Mouse (Mus musculus): ENCODE data around the gene Ankrd36. TPM values are rescaled to one million over a fixed set of nuclear protein-coding genes. Genes with fewer than 3 reads are reported as not detected.
A peak's percentile ranks its signal among the peaks of the same experiment; 100 is the strongest.
"Not testable (repeated sequence)": the region's sequence is repeated elsewhere in the genome, so short reads cannot be mapped to it uniquely, and the experiment has no call there.

The Ankrd36 gene
- polyA plus RNA-seq, 1 experiment: not detected

DNA sequence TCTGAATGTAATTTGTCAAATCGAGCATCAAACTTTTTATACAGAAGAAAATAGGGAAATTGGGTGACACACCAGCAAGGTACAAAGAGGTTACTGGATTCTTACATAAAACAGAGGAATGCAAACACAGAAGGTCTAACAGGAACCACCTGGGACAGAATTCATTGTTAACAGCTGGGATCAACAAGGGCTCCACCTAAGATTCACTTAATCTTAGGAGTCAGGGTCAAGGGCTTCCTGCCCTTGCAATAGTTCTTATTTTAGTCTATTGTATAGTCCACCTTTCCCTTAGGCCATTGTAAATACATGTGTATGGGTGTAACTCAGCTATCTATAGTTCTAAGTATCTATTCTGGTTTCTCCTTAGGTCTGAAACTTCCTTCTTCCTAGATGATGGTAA is 24.8 kb upstream of the Ankrd36 start:
- WGBS: 76% methylated on average over 1 of the region's 1 CpGs
- DNase-seq (ENCODE audit: low read depth, low spot score): not testable (repeated sequence)

DNA sequence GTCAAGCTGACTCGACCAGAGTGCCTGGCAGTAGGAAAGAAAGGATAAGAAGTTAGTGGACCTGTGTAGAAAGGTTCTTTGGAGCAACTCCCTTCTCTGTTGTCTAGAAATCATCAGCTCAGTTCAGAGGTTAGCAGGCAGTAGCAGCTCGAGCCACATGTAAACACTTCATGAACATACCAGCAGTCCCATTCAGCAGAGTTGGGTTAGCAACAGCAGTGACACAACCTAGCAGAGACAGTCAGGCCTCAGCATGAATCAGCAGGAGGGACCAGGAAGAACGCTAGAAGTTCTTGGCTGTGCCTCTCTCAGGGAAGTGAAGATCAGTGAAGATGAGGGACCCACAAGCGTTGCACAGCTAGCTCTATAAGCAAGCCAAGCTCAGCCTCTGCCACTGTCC is 24.0 kb upstream of the Ankrd36 start:
- DNase-seq (ENCODE audit: low read depth, low spot score): no peak
- WGBS: 79% methylated on average over 4 of the region's 4 CpGs

DNA sequence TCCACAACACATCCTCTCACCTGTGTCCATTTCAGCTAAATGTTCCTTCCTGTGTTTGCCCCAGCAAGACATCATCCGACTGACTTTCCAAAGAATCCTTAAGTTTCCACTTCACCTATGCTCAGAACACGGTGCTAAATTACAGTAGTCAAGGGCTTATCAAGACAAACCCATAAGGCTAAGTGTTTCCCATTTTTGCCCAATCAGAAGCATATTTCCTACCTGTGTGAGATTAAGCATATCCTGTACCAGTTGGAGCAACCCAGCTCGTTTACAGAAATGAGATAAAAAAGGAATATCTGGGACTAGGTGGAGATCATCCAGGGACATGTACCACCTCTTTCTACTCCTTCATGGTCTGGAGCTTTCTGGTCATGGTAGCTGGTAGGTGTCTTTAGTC is 22.8 kb upstream of the Ankrd36 start:
- no peak for DNase-seq (ENCODE audit: low read depth, low spot score)
- WGBS: 82% methylated on average over 3 of the region's 3 CpGs

DNA sequence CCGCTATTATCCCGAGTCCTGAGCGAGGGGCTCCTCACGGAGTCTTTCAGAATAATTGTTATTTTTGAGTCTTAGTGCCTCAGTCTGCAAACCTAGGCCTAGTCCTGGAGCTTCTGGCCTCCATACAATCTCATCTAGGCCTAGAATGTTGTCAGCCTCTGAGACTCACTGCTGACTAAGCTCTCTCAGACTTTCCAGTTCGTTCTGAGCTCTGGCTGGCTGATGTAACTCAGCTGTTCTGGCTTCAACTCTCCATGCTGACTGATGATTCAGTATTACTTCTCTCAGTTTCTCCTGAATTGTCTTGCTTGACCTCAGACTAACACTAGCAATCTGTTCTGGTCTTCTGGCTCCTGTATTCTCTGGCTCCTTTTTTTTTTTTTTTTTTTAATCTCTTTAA is 18.1 kb upstream of the Ankrd36 start:
- no peak for DNase-seq (ENCODE audit: low read depth, low spot score)
- WGBS: 88% methylated on average over 5 of the region's 5 CpGs

DNA sequence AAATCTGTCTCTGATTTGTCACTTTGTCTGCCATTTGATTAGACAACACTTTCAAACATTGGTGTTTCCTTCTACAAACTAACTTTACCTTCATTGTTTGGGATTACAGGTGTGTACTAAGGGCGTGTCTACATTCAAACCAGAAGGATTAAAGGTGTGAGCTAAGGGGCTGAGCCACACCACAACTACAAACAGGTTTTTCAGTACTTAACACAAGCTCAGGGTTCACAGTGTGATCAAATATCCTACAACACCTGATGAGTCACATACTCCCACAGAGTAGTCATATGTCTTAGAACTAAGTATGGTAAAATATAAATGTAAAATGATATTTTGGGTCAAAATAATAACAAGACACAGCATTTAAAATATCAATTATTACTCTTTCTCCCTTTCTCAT is 17.6 kb upstream of the Ankrd36 start:
- WGBS: 66% methylated on average over 1 of the region's 1 CpGs
- no peak for DNase-seq (ENCODE audit: low read depth, low spot score)

DNA sequence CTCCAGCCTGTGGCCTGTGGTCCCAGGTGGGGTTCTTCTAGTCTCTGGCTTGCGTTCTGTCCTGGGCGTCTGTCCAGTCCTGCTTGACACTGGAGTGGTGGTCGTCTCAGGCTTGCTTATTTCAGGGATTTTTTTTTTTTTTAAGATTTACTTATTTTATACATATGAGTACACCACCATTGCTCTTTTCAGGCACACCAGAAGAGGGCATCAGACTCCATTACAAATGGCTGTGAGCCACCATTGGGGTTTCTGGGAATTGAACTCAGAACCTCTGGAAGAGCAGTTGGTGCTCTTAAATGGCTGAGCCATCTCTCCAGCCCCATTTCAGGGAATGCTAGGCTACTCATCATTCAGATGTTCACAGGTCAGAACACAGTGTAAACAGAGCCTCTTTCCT is 9.2 kb upstream of the Ankrd36 start:
- DNase-seq (ENCODE audit: low read depth, low spot score): no peak
- 79% methylated on average over 3 of the region's 3 CpGs for WGBS

GRCm38 (mm10) chr11:5562625-5563268 is 6.7 kb upstream of the Ankrd36 start:
- 70% methylated on average over 9 of the region's 9 CpGs for WGBS
- no peak for DNase-seq (ENCODE audit: low read depth, low spot score)

DNA sequence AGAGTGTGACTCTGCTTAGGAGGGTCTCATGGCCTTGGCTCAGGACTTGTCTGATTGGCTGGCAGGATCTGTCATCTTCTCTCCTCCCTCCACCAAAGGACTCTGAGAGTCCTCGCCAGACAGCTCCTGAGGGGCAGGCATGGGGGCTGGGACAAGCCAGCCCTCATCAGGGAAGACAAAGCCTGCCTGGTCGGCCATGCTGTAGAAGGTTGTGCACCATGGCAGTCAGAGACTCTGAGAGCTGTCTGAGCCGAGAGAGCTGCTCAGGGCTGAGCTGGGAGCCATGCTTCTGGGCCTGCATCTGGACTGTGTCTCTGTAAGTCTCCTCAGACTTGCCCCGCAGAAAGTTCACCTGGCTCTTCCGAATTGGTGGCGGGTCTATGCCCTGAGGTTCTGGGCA is 5.6 kb upstream of the Ankrd36 start:
- no peak for DNase-seq (ENCODE audit: low read depth, low spot score)
- 78% methylated on average over 6 of the region's 6 CpGs for WGBS

DNA sequence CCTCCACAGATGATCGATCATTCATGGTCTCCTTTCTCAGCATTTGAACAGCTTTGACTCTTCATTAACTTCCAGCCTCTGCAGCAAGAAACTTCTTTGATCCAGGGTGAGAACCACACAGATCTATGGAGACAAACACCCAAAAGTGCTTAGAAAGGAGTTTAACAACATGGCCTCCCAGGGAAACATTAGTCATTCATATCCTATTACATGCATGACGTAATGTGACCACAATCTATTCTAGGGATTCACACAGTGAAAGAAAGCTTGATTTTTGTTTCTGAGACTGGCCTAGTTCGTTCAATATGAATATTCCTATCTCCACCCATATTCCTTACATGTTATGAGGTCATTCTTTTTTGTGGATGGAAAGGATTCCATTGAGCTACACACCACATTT is 3.9 kb upstream of the Ankrd36 start:
- 88% methylated on average over 3 of the region's 3 CpGs for WGBS
- no peak for DNase-seq (ENCODE audit: low read depth, low spot score)

GRCm38 (mm10) chr11:5566506-5566905 is 3.0 kb upstream of the Ankrd36 start:
- 50% methylated on average over 2 of the region's 2 CpGs for WGBS
- no peak for DNase-seq (ENCODE audit: low read depth, low spot score)

DNA sequence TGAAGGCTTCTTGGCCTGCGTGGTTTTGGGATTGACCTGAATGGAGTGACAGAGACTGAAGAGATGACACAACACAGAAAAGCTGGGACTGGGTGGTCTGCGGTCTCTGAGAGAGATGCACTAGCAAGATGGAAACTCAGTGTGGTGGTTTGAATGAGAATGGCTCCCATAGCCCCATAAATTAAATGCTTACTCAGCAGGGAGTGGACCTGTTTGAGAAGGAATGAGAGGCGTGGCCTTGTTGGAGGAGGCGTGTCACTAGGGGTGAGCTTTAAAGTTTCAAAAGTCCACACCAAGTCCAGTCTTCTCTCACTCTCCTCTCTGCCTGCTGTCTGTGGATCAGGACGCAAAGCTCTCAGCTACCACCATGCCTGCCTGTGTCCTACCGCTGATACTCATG is 1.8 kb upstream of the Ankrd36 start:
- no peak for DNase-seq (ENCODE audit: low read depth, low spot score)
- WGBS: 97% methylated on average over 6 of the region's 6 CpGs

GRCm38 (mm10) chr11:5568082-5568481 is 1.4 kb upstream of the Ankrd36 start:
- DNase-seq (ENCODE audit: low read depth, low spot score): no peak
- 91% methylated on average over 5 of the region's 5 CpGs for WGBS

DNA sequence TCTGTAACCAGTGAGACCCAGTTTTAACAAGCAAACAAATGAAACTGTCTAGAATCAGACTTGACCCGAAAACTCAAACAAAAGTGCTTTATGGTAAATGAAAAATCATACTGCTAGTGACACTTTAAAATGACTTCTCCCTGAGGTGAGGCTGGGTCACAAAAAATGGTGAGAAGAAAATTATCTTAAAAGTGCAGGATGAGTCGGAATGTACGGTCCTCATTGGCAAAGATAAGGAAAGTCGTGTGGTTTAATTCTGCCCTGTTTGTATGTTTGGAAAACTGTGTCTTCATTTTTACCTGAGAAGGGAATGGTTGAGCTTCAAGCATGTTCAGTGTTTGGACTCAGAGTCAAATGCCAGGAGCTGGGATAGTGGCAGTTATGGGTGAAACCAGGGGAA is 2.4 kb downstream of the Ankrd36 start:
- DNase-seq (ENCODE audit: low read depth, low spot score): no peak
- WGBS: 84% methylated on average over 4 of the region's 4 CpGs

GRCm38 (mm10) chr11:5573821-5574220 is 4.3 kb downstream of the Ankrd36 start:
- 73% methylated on average over 2 of the region's 2 CpGs for WGBS

GRCm38 (mm10) chr11:5575046-5575445 is 5.6 kb downstream of the Ankrd36 start:
- no peak for DNase-seq (ENCODE audit: low read depth, low spot score)
- 75% methylated on average over 6 of the region's 6 CpGs for WGBS

More at GRCm38 (mm10) chr11:5573821-5574220, 4.3 kb downstream of the Ankrd36 start:
- DNase-seq (ENCODE audit: low read depth, low spot score): no peak

DNA sequence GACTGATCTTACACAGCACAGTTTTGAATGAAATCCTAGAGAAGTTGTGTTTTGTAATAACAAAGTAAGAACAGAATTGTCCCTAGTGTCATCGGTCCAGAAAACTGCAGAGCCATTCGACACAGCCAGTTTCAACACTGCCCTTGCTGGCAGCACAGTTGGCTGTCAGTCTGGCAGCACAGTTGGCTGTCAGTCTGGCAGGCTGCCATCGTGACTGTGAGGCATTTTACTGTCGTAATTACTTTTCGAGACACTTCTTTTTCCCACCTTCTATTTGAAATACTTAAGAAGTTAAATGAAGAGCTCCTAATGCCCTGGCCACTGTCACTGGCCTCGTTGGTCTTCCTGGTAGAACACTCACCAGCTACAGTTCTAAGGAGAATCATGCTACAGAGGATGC is 22.9 kb downstream of the Ankrd36 start:
- peak; percentile 28 for DNase-seq (ENCODE audit: low read depth, low spot score)
- 19% methylated on average over 6 of the region's 6 CpGs for WGBS

DNA sequence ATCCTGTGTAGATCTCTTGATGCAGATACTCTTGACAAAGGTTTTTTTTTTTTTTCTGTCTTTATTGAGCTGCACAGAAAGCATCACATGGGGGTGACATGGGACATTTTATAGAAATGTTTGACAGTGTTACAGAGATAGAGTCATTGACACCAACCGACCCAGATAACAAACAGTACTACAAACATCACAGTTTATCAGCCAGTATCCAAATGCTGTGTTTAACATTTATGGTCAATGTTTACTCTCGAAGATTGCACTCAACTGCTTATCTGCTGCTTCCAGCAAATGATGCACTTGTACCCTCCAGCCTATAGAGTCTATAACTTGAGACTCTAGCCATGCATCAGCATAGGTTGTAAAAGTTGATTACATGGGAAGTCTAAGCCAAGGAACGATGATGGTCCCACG is 25.9 kb downstream of the Ankrd36 start:
- DNase-seq (ENCODE audit: low read depth, low spot score): no peak
- 27% methylated on average over 4 of the region's 4 CpGs for WGBS

- DNase-seq (ENCODE audit: low read depth, low spot score): no peak
- WGBS: 71% methylated on average over 5 of the region's 5 CpGs
Measured at GRCm38 (mm10) chr11:5595792-5596191, 26.3 kb downstream of the Ankrd36 start.

GRCm38 (mm10) chr11:5596756-5597155 is 27.3 kb downstream of the Ankrd36 start:
- WGBS: 32% methylated on average over 6 of the region's 6 CpGs
- DNase-seq (ENCODE audit: low read depth, low spot score): no peak

DNA sequence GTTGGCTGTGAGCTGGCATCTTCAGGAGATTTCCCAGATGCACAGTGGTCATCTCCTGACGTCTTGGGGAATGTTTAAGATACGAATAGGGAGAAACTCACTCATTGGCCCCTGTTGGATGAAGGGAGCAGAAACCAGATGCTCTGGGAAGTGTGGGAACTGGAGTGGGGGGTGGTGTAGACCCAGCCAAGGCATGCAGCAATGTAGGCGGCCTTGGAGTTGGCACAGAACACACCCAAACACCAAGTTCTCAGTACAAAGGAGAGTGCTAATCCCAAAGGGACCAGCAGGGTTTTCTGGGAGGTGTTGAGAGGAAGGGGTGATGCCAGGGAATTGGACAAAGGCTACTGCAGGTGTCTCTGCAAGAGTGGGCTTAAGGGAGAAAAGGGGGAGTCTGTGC is 35.9 kb downstream of the Ankrd36 start:
- DNase-seq (ENCODE audit: low read depth, low spot score): no peak
- 86% methylated on average over 3 of the region's 3 CpGs for WGBS

DNA sequence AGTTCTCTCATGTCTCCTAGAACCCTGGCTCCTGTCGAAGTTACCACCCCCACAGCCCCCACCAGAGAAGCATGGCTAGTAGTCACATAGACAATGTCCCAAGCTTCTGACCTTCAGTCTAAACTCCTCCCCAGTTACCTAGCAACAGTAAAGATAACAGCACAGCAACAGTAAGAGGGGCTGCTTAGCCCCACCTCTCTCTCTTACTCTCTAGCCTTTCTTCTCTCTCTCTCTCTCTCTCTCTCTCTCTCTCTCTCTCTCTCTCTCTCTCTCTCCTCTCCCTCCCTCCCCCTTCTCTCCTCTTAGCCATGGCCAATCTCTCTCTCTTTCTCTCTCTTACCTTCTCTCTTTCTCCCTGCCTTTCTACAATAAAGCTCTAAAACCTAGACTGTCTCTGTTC is 42.4 kb downstream of the Ankrd36 start:
- DNase-seq (ENCODE audit: low read depth, low spot score): not testable (repeated sequence)
- 82% methylated on average over 1 of the region's 1 CpGs for WGBS

GRCm38 (mm10) chr11:5614453-5614852 is 45.0 kb downstream of the Ankrd36 start:
- WGBS: 72% methylated on average over 3 of the region's 3 CpGs
- no peak for DNase-seq (ENCODE audit: low read depth, low spot score)

Data from large intestine, adult 2 months (tissue).